ENCODE assay signal across 9 mouse cellular contexts in genomic region chr5:134951053-134951884, GRCm38 (mm10). TPM values are rescaled to one million over a fixed set of nuclear protein-coding genes. Genes with fewer than 3 reads are reported as not detected.
DNase-seq lines count a peak whose midpoint lies in the region; ATAC-seq lines count a peak whose summit lies in the region.
"Had no signal": no experiment of that assay in that cellular context is flagged by ENCODE, and none has a peak within 500 bp of the region (broad histone marks: within the 10 kb centered on the region; RNA-seq: fewer than 3 reads in every experiment).

No protein-coding gene starts in this region.

- peak overlapping the region; percentile 22; the same call in 1 of the 2 replicates for H3K4me3 ChIP-seq in heart, embryonic 16.5 days (ENCODE audit: low read length)
- H3K4me3 ChIP-seq in liver, embryonic 13.5 days (replicated peaks) = no peak overlapping the region

- peak overlapping the region; percentile 69 for H3K27ac ChIP-seq in heart, embryonic 16.5 days (ENCODE audit: low read length)
- H3K27ac ChIP-seq in liver, embryonic 13.5 days = no peak overlapping the region

- peak; percentile 29 to 62 for DNase-seq in heart, adult 18-20 months
- no peak for DNase-seq in heart, postnatal 36 days
- DNase-seq in liver, embryonic 13.5 days = no peak
- peak; percentile 45 for DNase-seq in thymus, postnatal 0 days (ENCODE audit: low spot score)
- DNase-seq in right cerebral cortex, adult 18-20 months = no peak
- no peak for DNase-seq in layer of hippocampus, postnatal 10 days (ENCODE audit: low spot score in 2 of 2)
- DNase-seq in frontal cortex, postnatal 25 days (ENCODE audit: low spot score in 2 of 2) = no peak

- peaks cover 27% of the 10 kb centered on the region for H3K4me1 ChIP-seq in heart, embryonic 16.5 days (ENCODE audit: control insufficient read depth, insufficient read depth, low read length)
- H3K4me1 ChIP-seq in liver, embryonic 13.5 days (replicated peaks) = peaks cover 32% of the 10 kb centered on the region

- H3K9ac ChIP-seq in heart, embryonic 16.5 days (ENCODE audit: low read length) = peak overlapping the region; percentile 50; the same call in 1 of the 2 replicates
- H3K9ac ChIP-seq in liver, embryonic 13.5 days = 0 out of 2 replicates have a peak overlapping the region, but pooled peaks have one; percentile 4

- intact Hi-C loops in heart, postnatal 36 days (cut with DNase I) = no loop called here

- WGBS in heart, embryonic 16.5 days = 12% methylated on average over 19 of the region's 19 CpGs
- 15% methylated on average over 19 of the region's 19 CpGs for WGBS in liver, embryonic 13.5 days (ENCODE audit: insufficient replicate concordance)

- H3K27me3 ChIP-seq in heart, embryonic 16.5 days (ENCODE audit: control insufficient read depth, insufficient read depth, low read length) = peaks cover 5% of the 10 kb centered on the region
- peaks cover 9% of the 10 kb centered on the region for H3K27me3 ChIP-seq in liver, embryonic 13.5 days

- no peaks in the 10 kb centered on the region for H3K9me3 ChIP-seq in heart, embryonic 16.5 days (replicated peaks; ENCODE audit: control insufficient read depth, low read length)
- H3K9me3 ChIP-seq in liver, embryonic 13.5 days (replicated peaks) = no peaks in the 10 kb centered on the region

- H3K36me3 ChIP-seq in heart, embryonic 16.5 days (ENCODE audit: control insufficient read depth, insufficient read depth) = no peaks in the 10 kb centered on the region
- no peaks in the 10 kb centered on the region for H3K36me3 ChIP-seq in liver, embryonic 13.5 days

- H3K4me2 ChIP-seq in heart, embryonic 16.5 days (ENCODE audit: low read depth, low read length) = peak overlapping the region; percentile 61
- peak overlapping the region; percentile 23 for H3K4me2 ChIP-seq in liver, embryonic 13.5 days

- ATAC-seq in heart, embryonic 16.5 days (replicated peaks; ENCODE audit: extremely low read depth, insufficient read depth, low FRiP score) = peak; percentile 43; the same call in 1 of the 2 replicates
- ATAC-seq in liver, embryonic 13.5 days (ENCODE audit: low read depth) = no peak; the same call in 1 of the 2 replicates
- ATAC-seq: CD4-positive, CD25-positive, alpha-beta regulatory T cell, adult 4 months had no signal

RNA-seq across cellular contexts. Expression of gene Cldn4, which starts 4.5 kb away (rescaled TPM):
- under 1 TPM in 1 of 2 experiments, not detected in 1; 0.62 TPM for total RNA-seq in heart, adult 18-20 months (2021)
- total RNA-seq in heart, postnatal 36 days (2021) = not detected
- 3.1 TPM in 2 replicates for polyA plus RNA-seq in heart, embryonic 16.5 days (2015; fragmentation: Nextera tagmentation; extraction: Ambion mirVana)
- 0.15 and 0.32 TPM in 2 replicates for polyA plus RNA-seq in liver, embryonic 13.5 days (2015; fragmentation: Nextera tagmentation; extraction: Ambion mirVana)
- 32.6 and 35.4 TPM in 2 replicates for polyA plus RNA-seq in thymus, postnatal 0 days (2015; fragmentation: Nextera tagmentation; extraction: Ambion mirVana)
- not detected for total RNA-seq in layer of hippocampus, postnatal 10 days (2021)

RNA-seq across cellular contexts. Expression of gene Mettl27, which starts 19.1 kb away (rescaled TPM):
- 1 to 10 TPM; 5.7 to 7.2 TPM for total RNA-seq in heart, adult 18-20 months (2021)
- total RNA-seq in heart, postnatal 36 days (2021) = 1 to 10 TPM; 7.3 to 7.5 TPM
- polyA plus RNA-seq in heart, embryonic 16.5 days (2015; fragmentation: Nextera tagmentation; extraction: Ambion mirVana) = 9.1 and 10.5 TPM in 2 replicates
- 10.6 and 12.2 TPM in 2 replicates for polyA plus RNA-seq in liver, embryonic 13.5 days (2015; fragmentation: Nextera tagmentation; extraction: Ambion mirVana)
- 19.9 and 29.5 TPM in 2 replicates for polyA plus RNA-seq in thymus, postnatal 0 days (2015; fragmentation: Nextera tagmentation; extraction: Ambion mirVana)
- 10 to 100 TPM in 1 of 2 experiments, 1 to 10 TPM in 1; 9.3 to 10.8 TPM for total RNA-seq in layer of hippocampus, postnatal 10 days (2021)

RNA-seq across cellular contexts. Expression of gene Cldn3, which starts 34.7 kb away (rescaled TPM):
- total RNA-seq in heart, adult 18-20 months (2021) = 1 to 10 TPM in 1 of 2 experiments, under 1 TPM in 1; 0.20 to 1.8 TPM
- total RNA-seq in heart, postnatal 36 days (2021) = under 1 TPM in 1 of 2 experiments, not detected in 1; 0.22 TPM
- polyA plus RNA-seq in heart, embryonic 16.5 days (2015; fragmentation: Nextera tagmentation; extraction: Ambion mirVana) = 8.0 and 32.8 TPM in 2 replicates
- 0.38 and 0.74 TPM in 2 replicates for polyA plus RNA-seq in liver, embryonic 13.5 days (2015; fragmentation: Nextera tagmentation; extraction: Ambion mirVana)
- polyA plus RNA-seq in thymus, postnatal 0 days (2015; fragmentation: Nextera tagmentation; extraction: Ambion mirVana) = 6.4 and 6.8 TPM in 2 replicates
- total RNA-seq in layer of hippocampus, postnatal 10 days (2021) = 1 to 10 TPM; 3.5 to 5.2 TPM
- polyA plus RNA-seq: CD4-positive, CD25-positive, alpha-beta regulatory T cell, adult 4 months had no signal

RNA-seq across cellular contexts. Expression of gene Cldn13, which starts 35.9 kb away (rescaled TPM):
- not detected for total RNA-seq in heart, adult 18-20 months (2021)
- total RNA-seq in heart, postnatal 36 days (2021) = not detected
- polyA plus RNA-seq in heart, embryonic 16.5 days (2015; fragmentation: Nextera tagmentation; extraction: Ambion mirVana) = 0.70 and 0.84 TPM in 2 replicates
- 246 and 259 TPM in 2 replicates for polyA plus RNA-seq in liver, embryonic 13.5 days (2015; fragmentation: Nextera tagmentation; extraction: Ambion mirVana)
- polyA plus RNA-seq in thymus, postnatal 0 days (2015; fragmentation: Nextera tagmentation; extraction: Ambion mirVana) = 4.1 and 5.0 TPM in 2 replicates
- not detected for total RNA-seq in layer of hippocampus, postnatal 10 days (2021)
- polyA plus RNA-seq: CD4-positive, CD25-positive, alpha-beta regulatory T cell, adult 4 months had no signal

RNA-seq across cellular contexts. Expression of gene Tmem270, which starts 44.7 kb away (rescaled TPM):
- not detected for total RNA-seq in heart, adult 18-20 months (2021)
- not detected for total RNA-seq in heart, postnatal 36 days (2021)
- not detected in 2 replicates for polyA plus RNA-seq in heart, embryonic 16.5 days (2015; fragmentation: Nextera tagmentation; extraction: Ambion mirVana)
- polyA plus RNA-seq in liver, embryonic 13.5 days (2015; fragmentation: Nextera tagmentation; extraction: Ambion mirVana) = not detected in 2 replicates
- not detected in 2 replicates for polyA plus RNA-seq in thymus, postnatal 0 days (2015; fragmentation: Nextera tagmentation; extraction: Ambion mirVana)
- not detected for total RNA-seq in layer of hippocampus, postnatal 10 days (2021)
- polyA plus RNA-seq: CD4-positive, CD25-positive, alpha-beta regulatory T cell, adult 4 months had no signal

Comparison
In these comparisons a context has a peak if more than half of its experiments do, and no peak if none do; other contexts are left out.
1. DNase-seq: peak in heart, adult 18-20 months (2 of 2) and thymus, postnatal 0 days (single experiment); none in heart, postnatal 36 days (0 of 2), liver, embryonic 13.5 days (single experiment), right cerebral cortex, adult 18-20 months (single experiment), layer of hippocampus, postnatal 10 days (0 of 2) and frontal cortex, postnatal 25 days (0 of 2).